Mouse (Mus musculus): ENCODE data around the gene B2m.
"Not testable (repeated sequence)": the region's sequence is repeated elsewhere in the genome, so short reads cannot be mapped to it uniquely, and the experiment has no call there.

B2m gene

DNA sequence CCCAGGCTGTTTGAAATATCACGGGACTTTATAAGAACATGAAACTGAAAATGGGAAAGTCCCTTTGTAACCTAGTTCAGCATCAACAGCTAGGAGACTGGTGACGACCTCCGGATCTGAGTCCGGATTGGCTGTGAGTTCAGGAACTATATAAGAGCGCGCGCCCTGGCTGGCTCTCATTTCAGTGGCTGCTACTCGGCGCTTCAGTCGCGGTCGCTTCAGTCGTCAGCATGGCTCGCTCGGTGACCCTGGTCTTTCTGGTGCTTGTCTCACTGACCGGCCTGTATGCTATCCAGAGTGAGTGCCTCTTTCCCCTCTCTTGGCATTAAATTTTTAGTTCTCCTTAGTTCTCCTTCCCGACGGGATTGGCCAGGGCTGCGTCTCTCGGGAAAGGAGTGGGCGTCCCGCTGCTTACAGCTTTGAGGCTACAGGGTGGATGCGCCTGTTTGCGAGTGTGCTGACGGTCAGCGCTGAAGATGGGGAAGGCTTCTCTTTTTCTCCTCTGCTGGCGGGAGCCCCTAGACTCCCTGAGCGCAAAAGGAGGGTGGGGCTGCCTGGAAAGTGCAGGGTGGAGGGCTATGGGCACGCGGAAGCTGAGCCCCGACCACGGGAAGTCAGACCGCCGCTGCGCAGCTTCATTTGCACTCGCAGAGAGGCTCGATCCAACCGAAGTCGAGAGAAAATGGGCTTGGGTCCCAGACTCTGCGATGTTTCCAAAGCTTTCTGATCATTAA, at the start of gene B2m:
B2m (plus strand) TSS at position 179 of the 734 bp plus-strand sequence.
- DNase-seq = peak; percentile 91

DNA sequence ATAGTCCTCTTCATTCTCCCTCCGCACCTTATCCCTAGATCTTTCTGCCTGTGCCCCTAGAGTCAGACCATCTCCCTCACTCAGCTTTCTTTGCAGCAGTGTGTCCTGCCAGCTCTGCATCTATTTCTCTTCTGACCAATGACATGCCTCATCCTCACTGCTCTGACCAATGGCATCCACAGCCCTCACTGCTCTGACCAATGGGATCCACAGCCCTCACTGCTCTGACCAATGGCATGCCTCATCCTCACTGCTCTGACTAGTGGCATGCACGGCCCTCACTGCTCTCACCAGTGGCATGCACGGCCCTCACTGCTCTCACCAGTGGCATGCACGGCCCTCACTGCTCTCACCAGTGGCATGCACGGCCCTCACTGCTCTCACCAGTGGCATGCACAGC, 49.8 kb upstream of the B2m start:
- DNase-seq = not testable (repeated sequence)

DNA sequence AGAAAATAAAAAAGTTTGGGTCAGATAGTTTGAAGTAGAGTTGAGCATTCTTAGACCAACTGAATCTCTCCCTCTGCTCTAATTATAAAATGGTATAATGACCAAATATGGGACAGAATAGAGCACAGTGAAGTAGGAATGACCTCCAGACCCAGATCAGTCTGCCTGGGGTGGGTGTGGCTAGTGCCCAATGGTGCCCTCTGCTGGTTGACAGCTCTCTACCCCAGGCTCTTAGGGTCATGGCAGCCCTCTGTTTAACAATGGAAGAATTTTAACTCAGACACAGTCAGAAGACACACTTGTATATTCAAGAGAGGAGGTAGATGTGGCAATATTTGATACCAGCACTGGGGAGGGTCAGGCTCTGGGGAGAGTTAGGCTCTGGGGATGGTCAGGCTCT, 45.4 kb upstream of the B2m start:
- no peak for DNase-seq

DNA sequence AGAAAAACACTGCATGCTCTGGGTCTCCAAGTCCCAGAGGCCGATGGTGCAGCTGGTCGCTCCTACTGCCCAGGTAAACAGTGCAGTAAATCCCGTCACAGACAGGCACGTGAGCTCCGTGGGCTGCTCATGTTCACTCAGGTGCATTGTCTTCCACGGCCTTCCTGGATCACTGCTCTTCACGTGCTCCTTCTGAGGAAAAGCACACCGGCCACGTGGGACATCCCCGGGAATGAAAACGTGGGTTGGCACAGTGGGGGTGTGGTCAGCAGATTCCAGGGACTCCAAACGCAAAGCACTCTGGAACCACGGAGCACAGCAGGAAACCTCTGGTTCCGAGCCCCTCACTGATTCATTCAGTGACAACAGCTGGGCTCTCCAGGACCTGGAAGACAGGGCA, 39.4 kb upstream of the B2m start:
- DNase-seq = no peak

DNA sequence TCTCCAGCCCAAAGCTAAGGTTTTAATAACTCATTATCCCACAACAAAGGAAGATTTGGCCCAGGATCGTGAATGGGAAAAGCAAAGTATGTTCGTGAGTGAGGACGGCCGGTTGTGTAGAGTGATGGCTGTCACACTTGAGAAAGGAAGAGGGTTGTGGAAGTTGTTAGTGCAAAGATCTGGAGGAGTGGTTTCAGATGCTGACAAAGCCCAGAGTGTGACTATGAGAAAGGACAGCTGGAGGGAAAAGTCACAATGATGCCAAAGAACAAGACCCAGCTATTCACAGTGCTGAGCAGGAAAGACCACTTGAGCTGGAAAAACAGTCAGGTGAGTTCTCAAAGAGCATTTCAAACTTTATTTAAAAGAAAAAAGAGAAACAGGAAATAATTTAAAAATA, 37.8 kb upstream of the B2m start:
- DNase-seq = no peak

DNA sequence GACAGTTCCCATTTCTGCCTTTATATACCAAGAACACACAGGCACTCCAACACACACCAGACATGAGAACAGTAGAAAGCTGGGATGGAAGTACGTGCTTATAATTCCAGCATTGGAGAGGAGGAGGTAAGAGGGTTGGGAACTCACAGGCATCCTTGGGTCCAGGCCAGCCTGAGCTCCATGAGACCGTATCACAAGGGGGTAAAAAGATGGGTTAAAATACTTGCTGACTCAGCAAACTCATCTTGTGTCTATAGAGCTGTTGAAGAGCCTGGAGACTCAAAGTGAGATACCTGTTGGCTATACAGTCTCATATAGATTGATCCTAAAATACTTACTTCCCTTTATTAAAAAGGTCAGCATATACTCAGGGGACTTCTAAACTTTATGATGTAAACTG, 30.6 kb upstream of the B2m start:
- DNase-seq = no peak

DNA sequence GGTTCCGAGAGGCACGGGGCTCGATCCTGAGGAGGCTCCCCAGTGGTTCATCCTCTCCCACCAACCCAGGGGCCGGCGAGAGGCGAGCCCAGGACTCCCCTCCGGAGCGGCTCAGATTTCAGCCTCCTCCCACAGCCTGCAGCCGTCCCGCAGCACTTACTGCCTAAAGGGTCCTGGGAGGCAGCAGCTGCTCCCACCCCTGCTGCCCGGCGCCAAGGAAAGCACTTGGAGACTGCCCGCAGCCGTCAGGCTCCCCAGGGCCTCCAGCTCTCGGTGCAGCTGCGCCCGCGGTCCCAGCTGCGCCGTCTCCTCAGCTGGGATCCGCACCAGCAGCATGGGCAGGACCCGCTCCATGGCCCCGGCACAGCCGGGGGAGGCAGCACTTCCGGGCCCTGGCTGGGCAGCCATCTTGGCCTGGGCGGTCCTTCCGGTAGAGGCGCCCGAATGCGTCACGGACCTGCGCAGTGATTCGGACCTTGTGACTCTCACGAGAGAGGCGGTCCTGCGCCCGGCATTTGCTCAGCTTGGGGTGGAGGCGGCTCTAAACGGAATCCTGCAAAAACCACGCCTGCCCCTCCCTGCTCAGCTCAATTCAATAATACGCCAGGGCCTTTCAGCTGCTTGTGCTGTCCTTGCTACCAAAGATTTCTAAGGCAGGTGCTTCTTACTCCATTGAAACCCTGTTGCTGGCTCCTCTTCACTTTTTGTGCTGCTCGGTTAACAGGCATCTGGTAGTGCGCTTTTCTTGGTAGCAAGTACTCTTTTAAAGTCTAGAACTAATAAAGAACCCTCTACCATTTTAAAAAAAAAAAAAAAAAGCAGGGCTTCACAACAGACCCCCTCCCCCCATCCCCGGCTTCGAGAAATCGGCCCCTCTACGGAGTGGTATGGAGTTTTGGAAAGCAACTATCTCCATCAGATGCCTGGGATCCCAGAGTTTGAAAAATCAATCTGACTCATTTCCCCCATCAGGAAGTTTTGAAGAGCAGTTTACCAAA, 29.2 kb upstream of the B2m start, which contains the start of gene Spg11:
Spg11 (minus strand) TSS at position 426 of the 998 bp plus-strand sequence.
- peak; percentile 97 for DNase-seq

DNA sequence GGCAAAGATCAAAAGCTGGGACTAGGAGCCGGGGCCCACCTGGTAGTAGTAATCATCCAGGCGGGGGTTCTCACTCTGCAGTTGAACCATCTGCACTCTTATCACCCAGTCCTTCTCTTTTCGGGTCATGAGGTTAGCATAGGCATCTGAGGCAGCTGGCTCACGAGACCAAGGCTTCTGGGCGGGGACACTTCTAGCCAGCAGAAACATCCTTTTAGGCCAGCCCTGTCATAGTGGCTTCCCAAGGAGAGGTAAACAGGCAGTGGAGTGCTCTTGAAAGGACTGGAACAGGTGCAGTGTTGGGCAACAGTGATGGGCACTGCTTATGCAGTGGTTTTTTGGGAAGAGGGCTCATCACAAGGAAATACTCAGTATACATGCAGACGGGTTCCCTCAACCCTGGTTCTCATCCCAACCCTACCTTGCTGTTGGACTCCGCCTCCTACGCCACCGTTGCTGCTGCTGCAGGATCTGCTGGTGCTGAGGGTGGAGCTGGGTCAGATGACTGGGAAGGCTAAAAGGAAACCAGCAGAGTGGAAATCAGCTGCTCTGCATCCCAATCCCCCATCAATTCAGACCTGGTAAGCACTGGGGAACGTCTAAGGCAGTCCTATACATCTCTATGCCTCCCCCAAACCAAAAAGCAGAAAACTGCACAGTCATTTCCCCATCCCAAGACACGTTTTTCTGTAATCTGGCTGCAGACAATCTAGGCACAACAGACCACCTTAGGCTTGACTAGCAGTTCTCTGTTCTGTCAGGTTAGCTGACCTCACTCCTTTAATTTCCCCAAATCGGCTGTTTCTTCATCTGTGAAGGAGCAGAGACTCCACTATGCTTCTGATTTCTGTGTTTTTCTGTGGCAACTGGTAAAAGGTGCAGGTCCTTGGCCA, 21.6 kb upstream of the B2m start:
- no peak for DNase-seq

DNA sequence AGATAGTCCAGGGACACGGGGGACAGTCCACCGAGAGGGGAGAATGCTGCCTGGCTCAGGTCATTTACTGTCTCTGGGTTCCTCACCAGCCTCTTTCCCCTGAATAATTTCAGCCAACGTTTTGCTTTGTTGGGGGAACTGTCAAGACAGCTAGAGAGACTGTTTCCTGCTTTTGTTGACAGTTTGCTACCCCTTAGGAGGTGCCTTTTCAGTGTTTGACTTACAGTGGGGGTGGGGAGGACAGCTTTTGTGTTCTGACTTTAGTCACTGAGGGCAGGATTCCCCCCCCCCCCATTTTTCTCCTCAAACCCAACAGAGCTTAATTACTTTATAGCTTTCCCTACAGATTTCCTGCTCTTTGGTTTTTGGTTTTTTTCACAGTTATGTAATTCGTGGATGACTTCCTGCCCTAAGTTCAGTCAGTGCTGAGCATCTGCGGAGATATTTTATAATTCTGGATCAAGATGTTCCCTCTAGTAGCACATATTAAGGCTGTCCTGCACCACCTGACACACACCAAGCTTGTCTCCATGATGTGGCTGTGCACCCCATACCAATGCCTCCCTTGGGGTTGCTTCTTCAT, 20.6 kb upstream of the B2m start:
- no peak for DNase-seq

DNA sequence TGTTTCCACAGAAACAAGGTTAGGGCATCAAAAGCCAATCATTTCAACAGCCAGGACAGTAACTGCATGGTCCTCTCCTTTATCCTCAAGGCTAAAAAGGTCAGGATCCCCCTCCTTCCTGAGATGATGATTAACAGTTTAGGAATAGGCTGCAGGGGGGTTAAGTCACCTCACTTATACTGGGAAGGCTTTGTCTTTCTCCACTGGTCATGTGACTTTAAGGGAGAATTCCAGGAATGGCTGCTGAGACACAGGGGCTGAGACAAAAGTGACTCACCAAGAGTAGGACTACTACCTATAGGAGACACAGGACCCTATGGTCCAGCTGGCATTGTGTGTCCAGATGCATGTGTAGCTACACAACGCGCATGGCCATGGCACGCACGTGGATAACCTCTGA, 19.9 kb upstream of the B2m start:
- no peak for DNase-seq

DNA sequence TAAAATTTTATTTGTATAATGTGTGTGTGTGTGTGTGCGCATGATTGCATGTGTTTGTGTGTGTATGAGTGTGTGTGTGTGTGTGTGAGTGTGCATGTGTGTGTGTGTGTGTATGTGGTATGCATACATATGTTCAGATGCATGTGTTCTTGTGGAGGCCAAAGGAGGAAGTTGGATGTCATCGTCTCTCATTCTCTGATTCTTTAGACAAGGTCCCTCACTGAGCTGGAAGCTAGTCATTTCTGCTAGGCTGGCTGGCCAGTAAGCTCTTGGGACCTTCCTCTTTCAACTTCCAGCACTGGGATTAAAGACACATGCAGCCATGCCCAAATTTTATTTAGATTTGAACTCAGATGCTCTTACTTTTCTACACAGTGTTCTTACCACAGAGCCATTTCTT, 15.4 kb upstream of the B2m start:
- DNase-seq = no peak

DNA sequence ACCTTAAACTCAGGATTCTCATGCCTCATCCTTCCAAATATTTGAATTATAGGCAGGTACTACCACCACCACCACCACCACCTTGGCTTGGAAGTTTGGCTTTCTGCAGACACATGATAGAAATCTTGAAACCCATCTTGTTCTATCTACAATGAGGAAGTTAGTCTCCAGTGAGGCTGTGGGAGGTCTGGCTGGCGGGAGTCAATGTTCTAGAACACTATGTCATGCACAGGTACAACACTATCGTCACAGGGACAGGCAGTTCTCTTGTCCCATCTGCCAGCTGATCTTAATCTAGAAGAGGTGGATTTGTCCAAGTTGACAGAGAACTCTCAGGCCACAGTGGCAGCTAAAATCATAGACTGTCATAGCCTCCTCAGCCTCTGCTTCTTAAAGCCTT, 14.9 kb upstream of the B2m start:
- no peak for DNase-seq

DNA sequence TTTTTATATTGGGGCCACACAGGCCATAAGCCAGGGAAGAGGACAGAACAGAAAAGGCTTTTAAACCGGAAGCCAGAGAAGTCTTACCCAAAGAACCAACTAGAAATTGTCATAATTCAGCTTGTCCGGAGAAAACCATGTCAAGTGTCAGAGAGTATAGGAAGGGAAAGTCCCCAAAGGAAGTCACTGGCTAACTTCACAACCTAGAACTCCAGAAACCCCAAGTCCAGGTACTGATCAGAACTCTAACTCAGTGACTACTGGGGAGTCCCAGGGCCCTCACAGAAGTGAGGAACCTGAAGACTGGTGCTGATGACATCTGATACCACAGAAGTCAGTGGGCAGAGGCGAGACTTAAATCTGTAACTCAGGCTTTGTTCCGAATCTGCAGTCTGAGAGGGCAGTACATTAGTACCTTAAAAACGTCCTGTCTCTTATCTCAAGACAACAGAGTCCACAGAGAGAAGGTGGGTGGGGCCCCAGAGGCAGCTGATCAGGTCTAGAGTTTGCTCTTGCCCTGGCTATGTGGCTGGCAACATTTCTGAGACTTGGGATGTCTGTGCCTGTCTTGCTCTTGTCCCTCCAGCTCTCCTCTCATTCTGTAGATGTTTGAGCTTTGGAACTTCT, 9.5 kb upstream of the B2m start:
- no peak for DNase-seq

DNA sequence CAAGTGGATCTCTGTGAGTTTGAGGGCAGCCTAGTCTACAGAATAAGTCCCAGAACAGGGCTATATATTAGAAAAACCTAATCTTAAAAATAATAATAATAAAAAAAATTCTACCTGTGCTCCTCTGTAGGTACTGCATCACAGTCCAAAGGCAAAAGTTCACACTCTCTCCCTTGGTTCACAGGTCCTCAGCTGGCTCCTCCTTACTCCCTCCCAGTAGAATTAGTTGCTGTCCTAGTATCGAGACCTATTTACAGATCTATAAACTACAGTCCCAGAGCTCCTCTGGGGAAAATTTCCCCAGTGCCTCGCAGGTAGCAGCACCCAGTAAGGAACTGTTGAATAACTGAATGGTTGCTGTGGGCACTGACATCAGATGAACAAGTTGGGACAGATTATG, 6.7 kb upstream of the B2m start:
- no peak for DNase-seq

DNA sequence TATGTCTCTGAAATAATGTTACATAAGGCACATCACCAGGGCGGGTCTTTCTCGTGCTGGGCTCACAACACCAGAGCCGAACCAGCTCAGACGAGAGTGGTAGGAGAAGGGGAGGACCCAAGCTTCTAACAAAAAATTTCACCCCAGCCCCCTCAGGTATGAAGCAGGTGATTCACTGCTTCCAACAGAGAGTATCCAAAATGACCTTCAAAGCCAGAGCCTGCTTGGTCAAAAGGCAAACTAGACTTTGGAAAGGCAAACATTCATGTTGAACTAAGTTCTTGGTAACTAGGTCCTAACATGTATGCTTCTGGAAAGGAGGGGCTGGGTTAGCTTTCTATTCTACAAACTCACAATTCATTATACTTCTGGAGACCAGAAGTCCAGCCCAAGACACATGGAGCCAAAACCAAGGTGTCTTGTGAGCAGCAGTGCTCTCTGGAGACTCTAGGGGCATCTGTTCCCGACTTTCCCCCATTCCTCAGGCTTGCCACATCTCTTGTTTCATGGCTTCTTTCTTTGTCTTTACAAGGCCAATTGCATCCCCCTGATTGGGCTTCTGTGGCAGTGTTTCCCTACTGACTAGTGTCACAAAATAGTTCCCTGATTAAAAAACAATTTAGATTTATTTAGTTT, 6.0 kb upstream of the B2m start:
- DNase-seq = no peak

DNA sequence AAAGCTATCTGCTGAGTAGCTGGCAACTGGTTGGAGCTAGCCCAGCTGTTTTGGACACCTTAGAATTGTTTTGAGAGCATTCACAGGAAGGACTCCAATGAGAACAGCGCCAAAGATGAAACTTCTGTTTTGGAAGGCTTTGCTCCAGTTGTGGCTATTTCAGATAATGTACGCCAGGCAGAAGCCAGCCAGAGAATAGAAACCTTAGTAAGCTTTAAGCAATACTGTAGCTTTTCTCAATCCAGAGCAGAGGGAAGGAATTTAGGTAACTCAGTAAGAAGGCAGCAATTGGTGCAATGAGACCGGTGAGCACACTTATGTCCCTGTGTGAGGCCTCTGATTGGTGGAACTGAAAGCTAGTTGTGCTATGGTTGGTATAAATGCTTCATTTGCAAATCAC, 4.4 kb upstream of the B2m start:
- no peak for DNase-seq

DNA sequence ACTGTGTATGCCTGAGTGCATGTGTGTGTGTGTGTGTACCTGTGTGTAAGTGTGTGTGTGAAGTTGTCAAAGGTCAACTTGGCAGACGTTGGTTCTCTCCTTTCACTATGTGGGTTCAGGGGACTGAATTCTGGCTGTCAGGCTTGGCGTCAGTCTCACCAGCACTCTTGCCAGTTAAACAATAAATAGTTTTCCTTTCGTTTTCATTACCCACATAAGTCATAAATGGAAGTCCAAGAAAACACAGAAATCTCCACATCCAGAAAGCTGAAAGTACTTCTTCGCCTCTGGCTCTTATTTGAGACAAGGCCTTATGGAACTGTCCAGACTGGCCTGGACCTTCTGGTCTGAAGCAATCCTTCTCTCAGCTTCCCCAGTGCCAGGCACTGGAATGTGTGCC, 1.7 kb upstream of the B2m start:
- no peak for DNase-seq

DNA sequence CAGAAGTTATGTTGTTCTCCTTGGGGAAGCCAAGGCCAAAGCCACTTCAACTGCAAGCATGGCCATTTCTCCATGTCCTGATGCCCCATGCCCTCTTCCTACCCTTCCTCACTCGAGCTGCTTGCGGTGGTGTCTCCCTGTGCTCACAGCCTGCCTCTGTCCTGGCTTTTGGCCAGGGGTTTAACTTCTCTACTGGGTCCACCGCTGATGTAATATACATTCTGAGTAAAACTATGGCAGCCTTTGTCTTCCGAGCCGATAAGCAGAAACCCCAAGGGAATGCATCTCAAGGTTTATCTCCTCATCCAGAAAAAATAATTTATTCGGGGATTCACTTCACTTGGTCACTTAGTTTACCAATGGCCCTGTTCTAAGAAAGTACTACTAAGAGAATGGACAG, 799 bp upstream of the B2m start:
- no peak for DNase-seq

DNA sequence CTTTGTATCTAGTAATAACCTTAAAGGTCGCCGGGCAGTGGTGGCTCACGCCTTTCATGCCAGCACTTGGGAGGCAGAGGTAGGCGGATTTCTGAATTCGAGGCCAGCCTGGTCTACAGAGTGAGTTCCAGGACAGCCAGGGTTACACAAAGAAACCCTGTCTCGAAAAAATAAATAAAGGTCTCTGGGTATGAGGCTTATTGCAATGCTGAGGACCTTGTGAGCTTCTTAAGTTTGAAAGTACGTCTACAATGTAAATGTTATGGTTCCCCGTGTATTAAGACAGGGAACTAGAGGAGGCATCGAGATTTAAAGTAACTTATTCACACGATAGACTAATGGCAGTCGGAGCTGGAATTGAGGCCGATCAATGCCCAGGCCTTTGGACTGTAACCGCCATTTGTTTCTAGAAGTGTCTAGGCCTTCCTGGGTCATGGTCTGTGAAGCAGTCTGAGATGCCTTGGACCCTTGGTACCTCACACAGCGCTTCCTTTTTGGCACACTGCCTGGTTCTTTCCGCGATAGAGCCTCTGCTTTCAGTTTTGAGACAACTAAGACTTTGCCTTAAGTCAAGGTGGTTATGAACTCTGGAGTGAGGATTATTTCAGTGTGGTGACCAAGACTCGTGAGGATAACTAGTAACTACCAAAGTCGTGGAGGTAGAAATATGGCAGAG, 894 bp downstream of the B2m start:
- peak; percentile 32 for DNase-seq

DNA sequence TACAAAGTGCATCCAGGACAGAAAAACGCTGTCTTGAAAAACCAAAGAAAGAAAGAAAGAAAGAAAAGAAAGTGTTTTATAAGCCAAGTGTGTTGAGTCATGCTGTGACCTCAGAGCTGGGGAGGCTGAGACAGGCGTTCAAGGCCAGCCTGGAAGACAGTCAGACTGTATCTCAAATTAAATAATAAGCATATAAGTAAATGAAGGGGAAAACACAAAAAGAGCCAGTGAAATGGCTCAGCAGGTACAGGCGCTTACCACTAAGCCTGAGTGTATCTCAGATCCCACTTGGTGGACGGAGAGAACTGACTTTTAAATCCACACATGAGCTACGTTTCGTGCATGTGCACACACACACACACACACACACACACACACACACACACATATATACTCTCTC, 1.8 kb downstream of the B2m start:
- no peak for DNase-seq

DNA sequence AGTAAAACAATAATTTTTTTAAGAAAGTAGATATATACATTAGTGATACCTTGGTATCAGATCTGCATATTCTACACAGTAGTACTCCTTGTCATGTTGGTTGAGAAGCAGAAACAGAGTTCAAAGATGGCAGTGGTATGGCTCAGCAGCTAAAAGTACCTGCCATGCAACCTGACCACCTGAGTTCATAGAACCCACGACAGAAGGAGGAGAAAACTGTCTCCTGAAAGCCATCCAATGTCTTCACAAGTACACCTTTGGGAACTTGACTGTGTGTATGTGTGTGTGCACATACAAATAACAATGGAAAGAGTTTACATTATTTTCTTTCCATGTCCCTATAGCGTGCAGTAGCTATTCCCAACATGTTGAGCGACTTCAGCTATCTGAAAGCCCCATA, 2.2 kb downstream of the B2m start:
- no peak for DNase-seq
